Mouse (Mus musculus) neural tube, embryonic 13.5 days (tissue): ENCODE data around the gene Dagla. TPM values are rescaled to one million over a fixed set of nuclear protein-coding genes. Genes with fewer than 3 reads are reported as not detected.
A peak's percentile ranks its signal among the peaks of the same experiment; 100 is the strongest.

ENCODE experiments used
- ATAC-seq: fragments of 200-750 bp; cut with Nextera tagmentation; 2 replicates; pipeline ENCODE4 v1.8.0; 2017; ENCODE audit warnings: low read depth, mild to moderate bottlenecking, moderate TSS enrichment, moderate library complexity
- H3K27ac ChIP-seq: fragments of 300-500 bp; sonication (generic); replicated peaks from 2 replicates; pipeline ENCODE4 v1.5.1; 2015; ENCODE audit warnings: moderate library complexity, mild to moderate bottlenecking, inconsistent platforms
- H3K27me3 ChIP-seq: fragments of 300-500 bp; sonication (generic); 2 replicates; pipeline ENCODE4 v1.6.1; 2015; ENCODE audit warnings: mild to moderate bottlenecking, inconsistent platforms
- H3K36me3 ChIP-seq: fragments of 300-500 bp; sonication (generic); 2 replicates; pipeline ENCODE4 v1.6.1; 2015; ENCODE audit warnings: mild to moderate bottlenecking, inconsistent platforms
- H3K4me1 ChIP-seq: fragments of 300-500 bp; sonication (generic); replicated peaks from 2 replicates; pipeline ENCODE4 v1.6.1; 2015; ENCODE audit warnings: inconsistent platforms
- H3K4me2 ChIP-seq: fragments of 300-500 bp; sonication (generic); 2 replicates; pipeline ENCODE4 v1.6.1; 2015; ENCODE audit warnings: inconsistent platforms, mild to moderate bottlenecking, moderate library complexity
- H3K4me3 ChIP-seq: fragments of 300-500 bp; sonication (generic); 2 replicates; pipeline ENCODE4 v1.5.1; 2015; ENCODE audit warnings: mild to moderate bottlenecking, inconsistent platforms
- H3K9ac ChIP-seq: fragments of 300-500 bp; sonication (generic); 2 replicates; pipeline ENCODE4 v1.6.1; 2015; ENCODE audit warnings: moderate library complexity, mild to moderate bottlenecking, inconsistent platforms
- H3K9me3 ChIP-seq: fragments of 300-500 bp; sonication (generic); 2 replicates; pipeline ENCODE4 v1.6.1; 2016; ENCODE audit warnings: inconsistent platforms
- WGBS: fragments of 180-500 bp; shearing (Covaris S2); methylation state at CpG from one replicate; pipeline ENCODE4 v1.1.7; 2015; 5-methylcytosine and 5-hydroxymethylcytosine counted together
- polyA plus RNA-seq: library from polyadenylated mRNA; unstranded; fragments of >200 nt; fragmentation: Nextera tagmentation; extraction: Ambion mirVana; gene quantifications from 2 replicates; pipeline ENCODE4 v1.2.1, GENCODE M21; 2015

Gene Dagla
- polyA plus RNA-seq, 1 experiment from 2014 or later = 6.3 TPM

DNA sequence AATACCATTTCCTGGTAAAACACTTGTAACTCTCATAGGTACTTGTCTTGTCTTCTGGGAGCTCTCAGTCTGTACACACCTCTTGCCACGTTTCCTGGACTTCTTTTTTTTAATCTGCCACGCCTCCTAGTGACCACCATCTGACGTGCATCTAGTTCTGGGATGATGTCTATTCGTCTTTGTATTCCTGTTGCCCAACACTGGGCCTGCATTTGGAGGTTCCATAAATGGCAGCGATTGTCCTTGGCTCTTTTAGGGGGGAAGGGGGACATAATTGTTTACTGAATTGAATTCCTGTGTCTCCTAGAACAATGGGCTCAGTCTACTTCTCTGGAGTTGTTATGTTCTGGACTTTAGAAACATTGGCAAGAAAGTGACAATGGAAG, 100.1 kb downstream of the Dagla start:
- 3% methylated on average over 5 of the region's 5 CpGs for WGBS
- peak; percentile 33; the same call in 1 of the 2 replicates for ATAC-seq
- Histone ChIP-seq H3K36me3 (peaks cover 53% of the 10 kb centered on the region), H3K27me3 (no peaks in the 10 kb centered on the region), H3K9me3 (no peaks in the 10 kb centered on the region), H3K9ac (peak overlapping the region; percentile 83), H3K27ac (peak overlapping the region; percentile 83; the same call in 1 of the 2 replicates), H3K4me1 (peaks cover 21% of the 10 kb centered on the region), H3K4me2 (peak overlapping the region; percentile 93), H3K4me3 (peak overlapping the region; percentile 70)

DNA sequence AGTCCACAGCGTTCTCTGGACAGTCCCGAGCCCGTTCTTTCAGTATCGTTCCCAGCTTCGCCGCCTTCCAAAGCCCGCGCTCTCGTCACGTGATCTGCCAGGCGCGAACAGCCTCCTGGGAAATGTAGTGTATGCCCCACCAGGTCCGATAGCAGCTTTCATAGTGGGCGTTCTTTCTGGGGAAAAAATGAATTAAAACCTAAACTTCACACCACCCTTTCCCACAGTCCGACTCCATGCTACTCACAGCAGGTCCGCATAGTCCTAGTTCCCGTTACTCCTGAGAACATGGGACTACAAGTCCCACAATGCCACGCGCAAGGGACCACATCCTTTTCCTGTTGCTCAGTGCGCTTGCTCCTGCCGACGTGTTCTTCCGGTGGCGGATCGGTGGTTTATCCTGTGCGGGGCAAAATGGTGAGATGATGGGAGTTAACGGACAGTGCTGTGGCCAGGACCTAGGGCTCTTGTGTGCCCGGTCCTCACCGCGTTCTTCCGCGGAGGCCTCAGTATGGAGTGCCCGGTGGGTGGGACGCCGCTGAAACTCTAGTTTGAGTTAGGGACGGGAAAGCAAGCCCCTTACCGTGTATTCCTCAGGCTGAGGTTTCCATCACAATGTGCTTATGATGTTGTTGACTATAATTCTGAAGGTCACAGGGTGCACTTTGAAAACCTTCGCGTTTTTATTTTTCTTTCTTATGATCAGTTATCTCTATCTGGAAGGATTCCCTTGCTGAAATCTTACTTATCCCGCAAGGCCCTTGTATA, 100.6 kb downstream of the Dagla start, which contains the start of the genes Tmem258 and Fen1:
Tmem258 (plus strand) TSS at position 167 of the 768 bp plus-strand sequence.
Fen1 (minus strand) TSS at position 322 of the 768 bp plus-strand sequence.
- H3K9ac ChIP-seq = peak within 1 kb of the TSS; percentile 83
- H3K9me3 ChIP-seq = no peaks in the 10 kb centered on the region
- peaks cover 21% of the 10 kb centered on the region for H3K4me1 ChIP-seq
- peaks cover 53% of the 10 kb centered on the region for H3K36me3 ChIP-seq
- peak within 1 kb of the TSS; percentile 93 for H3K4me2 ChIP-seq
- WGBS = under 1% methylated on average over 40 of the region's 40 CpGs
- ATAC-seq = peak; percentile 92
- H3K4me3 ChIP-seq = peak within 1 kb of the TSS; percentile 70
- no peaks in the 10 kb centered on the region for H3K27me3 ChIP-seq
- H3K27ac ChIP-seq = peak within 1 kb of the TSS; percentile 83

DNA sequence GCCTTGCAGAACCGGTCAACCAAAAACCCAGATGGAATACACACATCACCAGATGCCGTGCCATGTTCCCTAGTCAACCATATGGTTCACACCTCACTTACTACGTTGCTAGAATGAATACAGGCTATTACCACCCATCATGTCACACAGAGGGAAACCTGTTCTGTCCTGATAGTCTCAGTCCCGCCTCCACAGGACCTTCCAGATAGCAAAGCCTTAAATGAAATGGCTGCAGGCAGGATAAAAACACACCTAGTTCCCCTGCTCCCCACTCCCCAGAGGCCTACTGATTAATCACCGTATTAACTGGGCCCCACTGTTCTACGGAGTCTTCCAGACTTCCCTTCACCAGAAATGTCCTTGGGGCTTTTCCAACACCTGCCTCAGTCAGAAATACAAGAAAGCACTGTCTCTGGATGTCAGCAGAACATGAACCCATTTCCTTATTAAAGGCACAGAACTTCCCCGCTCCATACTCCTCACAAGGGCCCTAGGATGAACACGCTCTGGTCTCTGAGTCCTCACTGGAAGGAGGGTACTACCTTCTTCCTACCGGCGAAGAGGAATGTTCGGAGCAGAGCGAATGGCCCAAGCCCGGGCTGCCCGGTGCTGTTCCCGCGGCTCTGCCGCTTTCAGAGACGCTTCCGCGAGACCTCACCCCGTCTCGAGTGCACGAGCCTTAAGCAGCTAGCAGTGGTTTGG, 101.4 kb downstream of the Dagla start:
- H3K9me3 ChIP-seq = no peaks in the 10 kb centered on the region
- peaks cover 46% of the 10 kb centered on the region for H3K36me3 ChIP-seq
- 2% methylated on average over 23 of the region's 23 CpGs for WGBS
- no peaks in the 10 kb centered on the region for H3K27me3 ChIP-seq
- peak overlapping the region; percentile 83; the same call in 1 of the 2 replicates for H3K27ac ChIP-seq
- peak overlapping the region; percentile 93 for H3K4me2 ChIP-seq
- peaks cover 21% of the 10 kb centered on the region for H3K4me1 ChIP-seq
- H3K4me3 ChIP-seq = peak overlapping the region; percentile 70
- ATAC-seq = peak; percentile 58; the same call in 1 of the 2 replicates
- H3K9ac ChIP-seq = peak overlapping the region; percentile 83

DNA sequence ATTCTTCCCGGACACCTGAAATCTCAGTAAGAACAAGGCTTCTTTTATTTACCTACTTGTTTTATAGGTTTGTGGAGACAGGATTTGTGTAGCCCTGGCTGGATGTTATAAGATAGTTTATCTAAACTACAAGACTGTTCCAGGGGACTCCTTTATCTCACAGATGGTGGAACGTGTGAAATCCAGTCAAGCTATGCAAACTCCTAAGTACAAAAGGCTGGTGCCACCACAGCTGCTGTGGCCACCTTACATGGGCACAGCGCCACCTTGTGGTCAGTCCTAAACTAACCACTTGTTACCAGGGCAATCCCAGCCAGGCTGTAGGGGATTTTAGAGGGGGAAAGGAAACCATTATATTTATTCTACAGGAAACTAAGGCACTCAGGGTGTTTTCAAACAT, 106.0 kb downstream of the Dagla start:
- peaks cover 55% of the 10 kb centered on the region for H3K36me3 ChIP-seq

DNA sequence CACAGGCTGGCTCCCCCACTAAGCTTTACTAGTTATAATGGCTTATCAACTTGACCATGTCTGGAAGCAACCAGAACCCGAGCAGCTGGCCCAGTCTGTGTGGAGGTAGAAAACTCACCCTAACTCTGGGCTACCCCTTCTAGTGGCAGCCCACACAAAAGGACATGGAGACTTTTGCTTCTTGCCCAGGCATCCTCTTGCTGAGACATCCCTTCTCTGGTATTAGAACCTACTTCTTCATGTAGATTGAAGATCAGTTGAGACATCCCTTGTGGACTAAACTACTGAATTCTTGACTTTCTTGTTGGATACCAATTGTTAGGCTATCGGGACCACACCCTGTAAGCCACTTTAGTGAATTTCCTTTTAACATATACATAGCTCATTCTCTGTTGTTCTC, 106.4 kb downstream of the Dagla start:
- no peaks in the 10 kb centered on the region for H3K27me3 ChIP-seq
- H3K4me2 ChIP-seq = no peak overlapping the region
- ATAC-seq = no peak
- H3K27ac ChIP-seq = 0 out of 2 replicates have a peak overlapping the region, but pooled peaks have one; percentile 9
- no peak overlapping the region for H3K9ac ChIP-seq
- peaks cover 8% of the 10 kb centered on the region for H3K4me1 ChIP-seq
- no peak overlapping the region for H3K4me3 ChIP-seq
- H3K36me3 ChIP-seq = peaks cover 60% of the 10 kb centered on the region
- WGBS = 83% methylated on average over 2 of the region's 2 CpGs
- H3K9me3 ChIP-seq = no peaks in the 10 kb centered on the region

More for the DNA sequence above, 106.0 kb downstream of the Dagla start:
- no peak overlapping the region for H3K4me2 ChIP-seq
- H3K4me1 ChIP-seq = peaks cover 10% of the 10 kb centered on the region
- no peak overlapping the region for H3K4me3 ChIP-seq
- no peaks in the 10 kb centered on the region for H3K9me3 ChIP-seq
- no peaks in the 10 kb centered on the region for H3K27me3 ChIP-seq
- WGBS = 29% methylated on average over 3 of the region's 3 CpGs
- 0 out of 2 replicates have a peak overlapping the region, but pooled peaks have one; percentile 9 for H3K27ac ChIP-seq
- no peak; the same call in 1 of the 2 replicates for ATAC-seq
- no peak overlapping the region for H3K9ac ChIP-seq

DNA sequence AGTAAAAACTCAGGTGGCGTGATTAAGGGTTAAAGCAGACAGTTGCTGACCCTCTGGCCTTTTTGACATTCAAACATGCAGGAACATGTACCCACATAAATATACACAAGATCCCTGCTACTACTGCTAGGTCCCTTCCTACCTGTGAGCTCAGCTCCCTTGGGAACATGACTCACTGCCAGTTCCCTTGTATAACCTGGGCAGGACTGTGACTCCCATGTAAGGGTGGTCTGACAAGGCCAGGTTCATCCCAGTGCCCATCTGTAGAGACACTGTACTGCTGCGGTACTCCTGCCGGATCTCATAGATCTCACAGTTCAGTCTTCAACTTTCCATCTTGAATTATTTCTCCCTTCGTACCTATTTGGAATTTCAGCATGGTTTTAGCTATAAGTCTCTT, 107.5 kb downstream of the Dagla start:
- no peak for ATAC-seq
- H3K9me3 ChIP-seq = no peaks in the 10 kb centered on the region
- H3K4me3 ChIP-seq = no peak overlapping the region
- H3K4me2 ChIP-seq = no peak overlapping the region
- peaks cover 71% of the 10 kb centered on the region for H3K36me3 ChIP-seq
- H3K4me1 ChIP-seq = no peaks in the 10 kb centered on the region
- H3K9ac ChIP-seq = no peak overlapping the region
- 89% methylated on average over 4 of the region's 4 CpGs for WGBS
- no peaks in the 10 kb centered on the region for H3K27me3 ChIP-seq
- no peak overlapping the region for H3K27ac ChIP-seq

Other genes with a start within 250 kb of the Dagla start
- gene Fads2, start 203.1 kb downstream of the Dagla start, polyA plus RNA-seq = 113 and 114 TPM in 2 replicates
- 146 and 151 TPM in 2 replicates for gene Fads1, start 122.0 kb downstream of the Dagla start, polyA plus RNA-seq
- gene Tmem258, start 100.9 kb downstream of the Dagla start, polyA plus RNA-seq = 347 and 404 TPM in 2 replicates
- 31.6 and 33.4 TPM in 2 replicates for gene Fen1, start 100.7 kb downstream of the Dagla start, polyA plus RNA-seq
- 0.67 and 0.69 TPM in 2 replicates for gene Myrf, start 64.1 kb downstream of the Dagla start, polyA plus RNA-seq
- 9.6 and 10.7 TPM in 2 replicates for gene Syt7, start 84.2 kb upstream of the Dagla start, polyA plus RNA-seq
- 0.55 and 0.67 TPM in 2 replicates for gene Lrrc10b, start 152.6 kb upstream of the Dagla start, polyA plus RNA-seq
- gene Ppp1r32, start 178.1 kb upstream of the Dagla start, polyA plus RNA-seq = 0.18 and 0.22 TPM in 2 replicates
- gene Cpsf7, start 220.4 kb upstream of the Dagla start, polyA plus RNA-seq = 47.3 and 60.1 TPM in 2 replicates
- gene Sdhaf2, start 221.3 kb upstream of the Dagla start, polyA plus RNA-seq = 72.1 and 77.0 TPM in 2 replicates